Mouse (Mus musculus): ENCODE data around the gene Nol4l.

DNA sequence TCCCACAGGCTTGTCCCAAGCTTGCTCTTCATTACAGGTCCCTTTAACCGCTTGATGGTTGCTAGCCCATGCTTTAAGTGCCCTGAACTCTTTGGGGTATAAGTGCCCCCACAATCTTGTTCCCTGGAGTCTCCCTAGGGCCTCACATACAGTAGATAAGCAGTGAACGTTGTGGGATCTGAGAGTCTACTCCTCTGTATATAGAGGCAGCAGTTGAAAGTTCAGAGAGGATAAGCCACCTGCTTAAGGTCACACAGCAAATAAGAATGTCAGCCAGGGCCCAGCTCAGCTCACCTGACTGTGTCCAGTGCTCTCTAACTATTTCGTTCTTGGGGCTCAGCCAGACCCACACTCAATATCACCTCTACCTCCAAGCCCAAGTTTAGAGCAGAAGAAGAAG is 17.9 kb upstream of the Nol4l start:
- TF ChIP-seq CTCF (IDR thresholded peaks at IDR 0.05; ENCODE audit: low read depth, low read length) = no peak
- TF ChIP-seq TAL1 (conservative IDR thresholded peaks at IDR 0.05; ENCODE audit: low read depth, low read length) = no peak
- TF ChIP-seq GATA1 (IDR thresholded peaks at IDR 0.05; ENCODE audit: borderline replicate concordance, low read length) = no peak
- TF ChIP-seq POLR2AphosphoS5 (IDR thresholded peaks at IDR 0.05; ENCODE audit: insufficient replicate concordance, low read depth, low read length) = no peak
- no peak for TF ChIP-seq GATA2 (IDR thresholded peaks at IDR 0.05; ENCODE audit: borderline replicate concordance, low read depth, low read length)

Data from G1E (cell line).